Mouse (Mus musculus) gastrocnemius, adult 2 months (tissue): ENCODE results near the gene Pmpca. TPM values are rescaled to one million over a fixed set of nuclear protein-coding genes. Genes with fewer than 3 reads are reported as not detected.

Source experiments
- DNase-seq: peaks from one replicate; pipeline ENCODE4 v3.0.0; 2022
- H3K27ac ChIP-seq: fragments of 200-600 bp; 2 replicates; pipeline ENCODE4 v1.8.1; 2022; ENCODE audit warnings: mild to moderate bottlenecking
- H3K4me3 ChIP-seq: fragments of 200-600 bp; 2 replicates; pipeline ENCODE4 v1.8.1; 2022; ENCODE audit warnings: mild to moderate bottlenecking, moderate library complexity
- CTCF ChIP-seq: fragments of 200-600 bp; IDR thresholded peaks from 2 replicates; pipeline ENCODE4 v1.8.1; 2022; ENCODE audit warnings: antibody characterized with exemption, mild to moderate bottlenecking, moderate library complexity
- intact Hi-C: fragments of 180-260 bp; cut with DNase I; formaldehyde crosslinking; loops from one replicate; pipeline ENCODE4 v1.15.1; 2025
- long read RNA-seq, 2 experiments: library from polyadenylated mRNA; stranded (forward); transcript quantifications; one replicate each; pipeline ENCODE4 v2.0.0; 2021
- total RNA-seq, 2 experiments: library from RNA; stranded (reverse); gene quantifications; 2 replicates each; pipeline ENCODE4 v1.2.3; 2021

The Pmpca gene
- total RNA-seq: 100 to 1,000 TPM; 133 to 141 TPM
- long read RNA-seq, experiment 1, transcript Pmpca-201 (13 exons, 3,135 nt): major isoform, 255 of 311 reads
- long read RNA-seq, experiment 1, partial matches to known transcripts: 42 of 311 reads
- long read RNA-seq, experiment 1, other reads (novel, unspliced or antisense): 14 of 311 reads
- long read RNA-seq, experiment 2, transcript Pmpca-201 (13 exons, 3,135 nt): major isoform, 245 of 297 reads
- long read RNA-seq, experiment 2, partial matches to known transcripts: 25 of 297 reads
- long read RNA-seq, experiment 2, other reads (novel, unspliced or antisense): 23 of 297 reads

GRCm38 (mm10) chr2:26389154-26389690 lies at the start of gene Pmpca, which contains the start of gene Entr1:
Gene Pmpca (plus strand): TSS chr2:26389339.
Gene Entr1 (minus strand): TSS chr2:26389316.
- H3K27ac ChIP-seq: peak within 1 kb of the TSS; percentile 90
- intact Hi-C loops: loop anchor here (2.0 kb wide), 1 partner anchor 36 kb away; the partner anchor contains the start of gene Dnlz
- peak; percentile 92 for DNase-seq
- H3K4me3 ChIP-seq: peak within 1 kb of the TSS; percentile 98
- TF ChIP-seq CTCF: no peak

DNA sequence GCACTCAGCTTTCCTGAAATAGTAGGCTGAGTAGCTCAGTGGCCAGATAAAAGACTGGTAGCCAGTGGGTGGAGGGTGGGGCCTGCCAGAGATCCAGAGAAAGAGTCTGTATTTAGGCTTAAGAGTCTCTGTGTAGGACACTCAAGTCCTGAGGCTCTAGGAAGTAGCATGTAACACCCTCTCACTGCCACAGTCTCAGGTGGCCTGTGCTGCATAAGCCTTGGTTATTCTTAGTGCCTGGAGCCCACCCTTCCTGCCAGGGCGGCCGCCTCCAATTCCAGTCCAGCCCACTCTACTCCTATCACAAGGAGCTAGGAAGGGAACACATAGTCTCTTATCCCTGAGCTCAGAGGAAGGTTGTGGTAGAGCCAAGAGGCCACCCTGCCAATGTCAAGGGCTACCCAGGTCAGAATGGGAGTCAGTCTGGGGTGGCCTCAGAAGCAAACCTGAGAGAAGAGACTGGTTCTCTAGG lies 47.6 kb upstream of the Pmpca start:
- Histone ChIP-seq H3K27ac (peak overlapping the region; percentile 66), H3K4me3 (no peak overlapping the region)
- intact Hi-C loops: no loop called here
- TF ChIP-seq CTCF: no peak
- DNase-seq: no peak

GRCm38 (mm10) chr2:26342044-26342443 lies 47.1 kb upstream of the Pmpca start:
- peak; percentile 79 for DNase-seq
- intact Hi-C loops: no loop called here
- no peak for TF ChIP-seq CTCF
- Histone ChIP-seq H3K4me3 (no peak overlapping the region), H3K27ac (peak overlapping the region; percentile 66)

DNA sequence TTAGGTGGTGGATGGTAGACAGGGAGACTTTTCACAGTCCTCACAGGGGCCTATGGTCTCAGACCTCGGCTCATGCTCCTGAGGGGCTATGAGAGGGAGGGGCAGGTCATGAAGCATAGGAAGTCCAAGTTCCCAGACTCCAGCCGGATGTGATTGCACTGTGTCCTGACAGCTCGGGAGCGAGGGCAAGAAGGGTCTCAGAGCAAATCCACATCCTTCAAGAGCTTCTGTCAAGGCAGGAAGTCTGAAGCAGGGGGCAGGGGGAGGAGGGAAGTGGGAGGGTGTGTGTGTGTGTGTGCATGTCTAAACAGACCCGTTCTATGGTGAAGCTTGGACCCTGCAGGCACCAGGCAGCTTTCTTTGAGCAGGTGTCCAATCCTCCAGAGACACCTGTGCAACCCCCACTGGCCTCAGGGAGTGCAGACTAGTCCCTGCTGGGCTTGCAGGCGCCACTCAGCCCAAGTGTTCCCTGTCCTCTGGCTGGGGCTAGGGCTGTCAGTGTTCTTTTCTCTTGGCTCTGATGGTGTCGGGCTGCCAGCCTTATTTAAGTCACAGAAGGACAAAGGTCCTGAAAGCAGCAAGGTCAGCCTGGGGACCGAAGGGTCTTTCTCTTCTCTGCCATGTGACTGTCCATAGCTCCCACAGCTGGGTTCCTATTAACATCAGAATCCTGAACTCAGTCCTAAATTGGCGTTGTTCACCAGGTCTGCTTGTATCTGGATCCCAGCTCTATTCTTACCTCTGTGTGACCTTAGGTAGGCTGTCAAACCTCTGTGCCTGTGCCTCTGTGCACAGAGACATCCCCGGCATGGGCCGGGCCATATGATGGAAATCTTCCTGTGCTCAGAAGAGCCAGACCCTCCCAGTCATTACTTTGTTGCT lies 46.3 kb upstream of the Pmpca start:
- H3K4me3 ChIP-seq: no peak overlapping the region
- intact Hi-C loops: no loop called here

DNA sequence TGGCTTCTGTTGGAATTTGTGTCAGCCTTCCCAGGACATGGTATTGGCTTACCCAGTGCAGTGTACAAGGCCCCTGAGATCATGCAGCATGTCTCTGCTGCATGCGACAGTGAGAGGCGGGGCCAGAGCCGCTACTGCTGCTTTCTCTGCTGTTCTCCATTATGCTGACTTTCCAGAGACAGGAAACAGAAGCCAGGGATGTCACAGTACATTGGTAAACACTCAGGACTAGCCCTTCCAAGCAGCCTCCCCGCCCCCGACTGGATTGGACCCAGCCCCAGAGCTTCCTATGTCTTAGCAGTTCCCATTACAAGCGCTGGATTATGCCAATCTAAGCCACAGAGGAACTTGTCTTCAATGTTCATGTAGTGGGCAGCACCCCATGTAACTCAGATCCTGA lies 40.9 kb upstream of the Pmpca start:
- Histone ChIP-seq H3K4me3 (no peak overlapping the region), H3K27ac (no peak overlapping the region)
- intact Hi-C loops: no loop called here
- DNase-seq: no peak
- no peak for TF ChIP-seq CTCF

More for the DNA sequence above, 46.3 kb upstream of the Pmpca start:
- H3K27ac ChIP-seq: peak overlapping the region; percentile 66
- TF ChIP-seq CTCF: no peak
- no peak for DNase-seq

DNA sequence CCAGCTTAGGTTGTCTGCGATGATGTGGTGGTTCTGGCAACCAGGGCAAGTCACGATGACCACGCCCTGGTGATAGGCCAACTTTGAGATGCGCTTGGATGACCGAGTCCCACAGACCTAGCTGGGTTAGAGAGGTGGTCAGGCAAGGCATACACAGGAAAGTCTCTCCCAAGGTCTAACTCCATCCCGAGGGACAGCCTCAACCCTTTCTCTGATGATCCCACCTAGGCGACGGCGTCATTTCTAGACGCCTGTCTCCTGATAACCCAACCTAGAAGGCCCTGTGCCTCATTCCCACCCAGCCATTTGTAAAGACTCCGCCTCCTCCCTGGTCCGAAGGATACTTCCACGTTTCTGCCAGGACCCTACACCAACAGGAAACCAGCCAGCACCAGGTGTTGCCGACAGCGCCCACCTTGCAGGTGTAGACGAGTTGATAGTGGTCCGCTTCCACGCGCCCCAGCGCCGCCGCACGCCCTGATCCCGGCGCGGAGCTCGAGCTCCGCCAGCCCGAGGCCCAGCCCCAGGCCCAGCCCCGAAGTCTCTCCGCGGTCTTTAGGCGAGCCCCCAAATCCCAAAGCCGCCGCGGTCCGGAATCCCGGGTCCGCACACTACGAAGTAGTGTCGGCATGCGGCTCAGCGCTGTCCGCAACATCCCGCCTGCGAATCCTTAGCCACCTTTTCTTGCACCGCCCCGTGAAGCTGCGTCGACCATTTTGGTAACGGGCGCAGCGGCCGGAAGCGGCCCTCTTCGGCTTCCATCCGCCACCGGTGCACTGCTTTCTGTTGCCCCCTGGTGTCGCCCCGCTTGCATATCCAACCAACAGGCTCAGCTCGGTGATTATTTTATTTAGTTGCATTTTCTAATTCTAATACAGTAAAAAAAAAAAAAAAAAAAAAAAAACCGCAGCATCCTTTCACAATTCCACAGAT lies 37.5 kb upstream of the Pmpca start, which contains the start of gene Dnlz:
Gene Dnlz (minus strand): TSS at position 753 of the 933 bp plus-strand sequence.
- peak within 1 kb of the TSS; percentile 92 for H3K27ac ChIP-seq
- peak; percentile 83 for TF ChIP-seq CTCF
- peak within 1 kb of the TSS; percentile 95 for H3K4me3 ChIP-seq
- intact Hi-C loops: loop anchor here (1.0 to 5.0 kb wide), 3 partner anchors 34 to 51 kb away; partner anchors contain the start of genes Entr1, Gpsm1 and Pmpca
- peak; percentile 95 for DNase-seq

DNA sequence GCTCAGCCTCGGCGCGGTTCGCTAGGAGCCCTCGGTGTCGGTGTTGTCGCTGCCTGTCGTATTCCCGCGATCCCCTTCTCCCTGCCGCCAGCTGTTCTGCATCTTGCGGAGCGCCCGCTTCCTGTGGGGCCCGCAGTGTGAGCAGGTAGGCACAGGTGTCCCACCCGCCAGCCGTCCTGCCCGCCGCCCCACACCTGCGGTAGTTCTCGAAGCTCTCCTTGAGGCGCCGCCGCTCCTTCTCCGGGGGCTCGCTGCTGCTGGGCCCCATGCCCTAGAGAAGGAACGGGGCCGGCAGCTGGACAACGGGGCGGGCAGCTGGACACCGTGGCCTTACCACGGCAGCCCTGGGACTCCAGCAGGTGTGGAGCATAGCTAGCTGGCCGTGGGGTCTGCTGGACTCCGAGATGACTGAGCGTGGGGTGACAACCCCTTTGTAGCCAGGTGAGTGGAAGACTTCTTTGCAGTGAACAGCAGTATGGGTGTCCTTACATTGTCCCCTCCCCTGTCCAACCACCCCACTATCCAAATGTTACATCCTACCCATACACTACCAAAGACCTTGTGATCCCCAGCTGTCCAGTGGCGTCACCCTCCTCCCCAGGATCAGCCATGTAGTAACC lies 36.7 kb upstream of the Pmpca start:
- TF ChIP-seq CTCF: no peak
- peak; percentile 65 for DNase-seq
- intact Hi-C loops: loop anchor here (1.0 to 5.0 kb wide), 3 partner anchors 35 to 52 kb away; partner anchors contain the start of genes Entr1, Gpsm1 and Pmpca
- peak overlapping the region; percentile 95 for H3K4me3 ChIP-seq
- peak overlapping the region; percentile 92 for H3K27ac ChIP-seq

DNA sequence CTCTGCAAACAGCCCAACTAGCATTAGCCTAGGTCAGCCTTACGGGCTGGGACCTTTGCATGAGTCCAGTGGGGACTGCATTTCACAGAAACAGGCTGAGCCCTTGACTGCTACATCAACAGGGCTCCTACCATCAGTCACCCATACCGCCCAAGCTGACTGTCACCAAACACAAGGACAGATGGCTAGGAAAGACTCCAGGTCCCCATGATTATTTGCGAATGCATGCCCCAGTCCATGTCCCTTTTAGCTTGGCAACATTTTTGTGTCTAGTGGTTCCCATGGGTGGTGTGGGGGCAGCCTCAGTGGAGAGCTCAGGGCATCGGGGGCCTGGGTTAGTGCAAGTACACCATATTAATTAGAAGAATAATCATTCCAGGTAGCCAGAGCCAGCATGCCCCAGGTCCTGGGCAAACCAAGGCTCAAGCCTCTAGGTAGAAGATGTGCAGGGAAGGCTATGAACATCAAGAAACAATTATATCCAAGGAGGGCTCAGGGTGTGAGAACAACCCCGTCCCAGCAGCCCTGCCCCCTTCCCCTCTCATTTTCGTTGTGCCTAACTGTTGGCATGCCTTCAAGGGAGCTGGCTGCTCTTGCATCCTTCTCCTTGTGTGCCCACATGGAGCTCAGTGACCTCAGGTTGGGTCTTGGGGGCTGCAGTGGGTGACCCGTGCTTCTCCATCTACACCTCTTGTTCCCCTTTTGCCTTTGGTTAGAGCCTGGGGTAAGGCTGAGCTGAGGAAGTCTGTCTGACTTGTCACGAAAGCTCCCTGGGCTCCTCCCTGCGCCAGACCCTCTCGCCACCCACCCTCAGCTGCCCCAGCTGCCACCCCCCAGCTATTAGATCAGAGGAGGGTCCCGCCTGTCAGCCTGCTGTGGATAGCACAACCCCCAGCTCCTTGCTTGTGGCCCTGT lies 35.8 kb upstream of the Pmpca start:
- TF ChIP-seq CTCF: no peak
- H3K4me3 ChIP-seq: peak overlapping the region; percentile 95
- intact Hi-C loops: loop anchor here (2.0 to 5.0 kb wide), 2 partner anchors 35 to 36 kb away; partner anchors contain the start of genes Entr1, Gpsm1 and Pmpca

GRCm38 (mm10) chr2:26354401-26354800 lies 34.7 kb upstream of the Pmpca start:
- Histone ChIP-seq H3K4me3 (no peak overlapping the region), H3K27ac (no peak overlapping the region)
- DNase-seq: no peak
- intact Hi-C loops: loop anchor here (5.0 kb wide), 1 partner anchor 37 kb away; the partner anchor contains the start of gene Gpsm1
- no peak for TF ChIP-seq CTCF

More for the DNA sequence above, 35.8 kb upstream of the Pmpca start:
- DNase-seq: no peak
- H3K27ac ChIP-seq: no peak overlapping the region

GRCm38 (mm10) chr2:26356231-26356630 lies 32.9 kb upstream of the Pmpca start:
- Histone ChIP-seq H3K27ac (no peak overlapping the region), H3K4me3 (no peak overlapping the region)
- TF ChIP-seq CTCF: no peak
- DNase-seq: no peak
- intact Hi-C loops: no loop called here
